Mouse (Mus musculus) lung, postnatal 0 days (tissue): ENCODE data around the gene Prex1.

Source experiments
- CTCF ChIP-seq: IDR thresholded peaks from 2 replicates; pipeline ENCODE4 v1.5.1; 2016; ENCODE audit warnings: antibody characterized with exemption, mild to moderate bottlenecking
- EP300 ChIP-seq: IDR thresholded peaks from 2 replicates; pipeline ENCODE4 v1.6.1; 2016; ENCODE audit warnings: antibody characterized with exemption, mild to moderate bottlenecking, control low read depth

DNA sequence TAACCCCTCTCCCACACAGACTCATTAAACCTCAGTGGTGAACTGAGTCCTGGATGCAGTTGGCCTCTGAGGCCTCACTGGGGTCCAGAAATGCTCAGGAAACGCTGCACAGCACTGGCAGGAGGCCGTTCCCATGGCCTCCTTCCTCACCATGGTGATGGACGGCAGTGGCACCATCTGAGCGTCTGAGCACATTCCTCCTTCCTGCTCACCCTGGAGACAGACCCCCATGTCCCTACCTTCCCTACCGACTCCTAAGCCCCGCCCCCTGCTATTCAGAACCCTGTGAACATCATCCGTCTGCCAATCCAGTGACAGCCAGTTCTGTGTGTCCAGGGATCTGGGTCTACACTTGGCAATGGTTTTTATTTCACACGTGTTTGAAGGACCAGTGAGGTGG is 42.6 kb downstream of the Prex1 start:
- TF ChIP-seq CTCF (no peak), EP300 (no peak)
